16 mouse cellular contexts compared by ENCODE assay signal in the genomic region with DNA sequence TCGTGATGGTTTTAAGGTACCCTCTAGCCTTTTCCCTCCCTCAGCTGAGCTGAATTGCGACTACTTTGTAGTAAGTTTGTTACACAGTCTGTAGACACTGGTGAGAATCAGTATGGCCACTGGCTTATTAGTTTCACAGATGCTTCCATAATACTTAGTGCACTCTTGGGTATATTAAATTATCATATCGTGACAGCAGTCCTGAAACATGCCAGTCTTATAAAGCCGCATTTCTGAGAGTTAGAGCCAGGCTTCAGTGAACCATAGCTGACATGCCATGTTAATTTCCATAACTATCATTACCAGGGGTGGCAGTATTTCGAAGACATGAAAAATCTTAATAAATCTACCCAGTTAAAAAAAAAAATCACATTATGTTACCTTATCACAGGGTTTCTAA.
DNase-seq lines count a peak whose midpoint lies in the region; ATAC-seq and TF ChIP-seq lines count a peak whose summit lies in the region.
"Had no signal": no experiment of that assay in that cellular context is flagged by ENCODE, and none has a peak within 500 bp of the region (broad histone marks: within the 10 kb centered on the region; RNA-seq: fewer than 3 reads in every experiment).

No protein-coding gene starts in this region.

- H3K4me3 ChIP-seq in kidney, postnatal 0 days (replicated peaks; ENCODE audit: low read depth, low read length): no peak overlapping the region
- no peak overlapping the region for H3K4me3 ChIP-seq in hindbrain, embryonic 12.5 days
- H3K4me3 ChIP-seq in midbrain, embryonic 12.5 days: no peak overlapping the region
- H3K4me3 ChIP-seq in liver, postnatal 0 days (ENCODE audit: low read depth, low read length): no peak overlapping the region
- H3K4me3 ChIP-seq: liver, embryonic 15.5 days; neural tube, embryonic 12.5 days had no signal

- H3K27me3 ChIP-seq in kidney, postnatal 0 days (ENCODE audit: insufficient read depth, low read length): no peaks in the 10 kb centered on the region
- no peaks in the 10 kb centered on the region for H3K27me3 ChIP-seq in hindbrain, embryonic 12.5 days
- no peaks in the 10 kb centered on the region for H3K27me3 ChIP-seq in midbrain, embryonic 12.5 days
- H3K27me3 ChIP-seq in liver, postnatal 0 days (ENCODE audit: insufficient read depth, low read length): no peaks in the 10 kb centered on the region
- H3K27me3 ChIP-seq: liver, embryonic 15.5 days; neural tube, embryonic 12.5 days had no signal

- 61% methylated on average over 5 of the region's 5 CpGs for WGBS in kidney, postnatal 0 days
- 37% methylated on average over 5 of the region's 5 CpGs for WGBS in hindbrain, embryonic 12.5 days
- 30% methylated on average over 5 of the region's 5 CpGs for WGBS in midbrain, embryonic 12.5 days
- WGBS in liver, postnatal 0 days (ENCODE audit: insufficient replicate concordance): 87% methylated on average over 5 of the region's 5 CpGs

- no peak for DNase-seq in kidney, postnatal 0 days (ENCODE audit: low spot score)
- DNase-seq in kidney, adult 8-10 months: no peak
- no peak for DNase-seq in liver, postnatal 0 days
- no peak for DNase-seq in spleen, postnatal 14 days (ENCODE audit: low spot score in 2 of 2)
- no peak for DNase-seq in gastrocnemius, postnatal 10 days
- DNase-seq: cerebellum, adult 9-11 months; gastrocnemius, postnatal 25 days; kidney, adult 18-20 months; right cerebral cortex, postnatal 4 days had no signal

- H3K36me3 ChIP-seq in kidney, postnatal 0 days (ENCODE audit: insufficient read depth, low read length): no peaks in the 10 kb centered on the region
- H3K36me3 ChIP-seq in hindbrain, embryonic 12.5 days: no peaks in the 10 kb centered on the region
- H3K36me3 ChIP-seq in midbrain, embryonic 12.5 days: no peaks in the 10 kb centered on the region
- no peaks in the 10 kb centered on the region for H3K36me3 ChIP-seq in liver, postnatal 0 days (replicated peaks; ENCODE audit: insufficient read depth, low read length)
- H3K36me3 ChIP-seq: liver, embryonic 15.5 days; neural tube, embryonic 12.5 days had no signal

- H3K9me3 ChIP-seq in kidney, postnatal 0 days (replicated peaks; ENCODE audit: low read length): no peaks in the 10 kb centered on the region
- no peaks in the 10 kb centered on the region for H3K9me3 ChIP-seq in hindbrain, embryonic 12.5 days (replicated peaks)
- no peaks in the 10 kb centered on the region for H3K9me3 ChIP-seq in midbrain, embryonic 12.5 days
- H3K9me3 ChIP-seq in liver, postnatal 0 days (ENCODE audit: low read length): no peaks in the 10 kb centered on the region
- H3K9me3 ChIP-seq: liver, embryonic 15.5 days; neural tube, embryonic 12.5 days had no signal

- H3K4me2 ChIP-seq in kidney, postnatal 0 days (ENCODE audit: low read length): no peak overlapping the region
- H3K4me2 ChIP-seq in hindbrain, embryonic 12.5 days (replicated peaks): peak overlapping the region; percentile 24; the same call in 1 of the 2 replicates
- no peak overlapping the region; the same call in 1 of the 2 replicates for H3K4me2 ChIP-seq in midbrain, embryonic 12.5 days (replicated peaks)
- no peak overlapping the region for H3K4me2 ChIP-seq in liver, postnatal 0 days (ENCODE audit: low read depth, low read length)
- H3K4me2 ChIP-seq: liver, embryonic 15.5 days had no signal

- no peak overlapping the region for H3K9ac ChIP-seq in kidney, postnatal 0 days (ENCODE audit: low read depth, low read length)
- no peak overlapping the region for H3K9ac ChIP-seq in hindbrain, embryonic 12.5 days
- 0 out of 2 replicates have a peak overlapping the region, but pooled peaks have one; percentile 11 for H3K9ac ChIP-seq in midbrain, embryonic 12.5 days (replicated peaks)
- no peak overlapping the region for H3K9ac ChIP-seq in liver, postnatal 0 days (replicated peaks)
- H3K9ac ChIP-seq: liver, embryonic 15.5 days; neural tube, embryonic 12.5 days had no signal

- no peak for ATAC-seq in kidney, postnatal 0 days (replicated peaks; ENCODE audit: low FRiP score, low read depth)
- ATAC-seq in hindbrain, embryonic 12.5 days (ENCODE audit: low FRiP score): peak; percentile 27; the same call in 1 of the 2 replicates
- ATAC-seq in midbrain, embryonic 12.5 days (ENCODE audit: low FRiP score, low read depth): no peak
- ATAC-seq in liver, postnatal 0 days: no peak
- no peak for ATAC-seq in cerebellum, adult (ENCODE audit: insufficient number of reproducible peaks, low FRiP score, low TSS enrichment)
- ATAC-seq: activated CD4-positive, CD25-positive, alpha-beta regulatory T cell, adult 4 months had no signal

- H3K27ac ChIP-seq in kidney, postnatal 0 days: no peak overlapping the region
- peak overlapping the region; percentile 92 for H3K27ac ChIP-seq in hindbrain, embryonic 12.5 days
- H3K27ac ChIP-seq in midbrain, embryonic 12.5 days (replicated peaks): peak overlapping the region; percentile 83
- no peak overlapping the region for H3K27ac ChIP-seq in liver, postnatal 0 days (ENCODE audit: low read depth)
- H3K27ac ChIP-seq: liver, embryonic 15.5 days; macrophage had no signal

- no peak for TF ChIP-seq EP300 in liver, postnatal 0 days (IDR thresholded peaks at IDR 0.05; ENCODE audit: low read depth)

- TF ChIP-seq CTCF in kidney, postnatal 0 days (IDR thresholded peaks at IDR 0.05; ENCODE audit: low read depth): 0 out of 2 replicates have a peak, but pooled peaks have one; percentile 4
- TF ChIP-seq CTCF in liver, postnatal 0 days (IDR thresholded peaks at IDR 0.05; ENCODE audit: low read depth): no peak

- H3K4me1 ChIP-seq in kidney, postnatal 0 days (replicated peaks; ENCODE audit: insufficient read depth, low read length): 0 out of 2 replicates have a peak, but pooled peaks cover 2% of the 10 kb centered on the region
- peaks cover 23% of the 10 kb centered on the region for H3K4me1 ChIP-seq in hindbrain, embryonic 12.5 days
- H3K4me1 ChIP-seq in midbrain, embryonic 12.5 days: peaks cover 28% of the 10 kb centered on the region
- H3K4me1 ChIP-seq in liver, postnatal 0 days (ENCODE audit: insufficient read depth): no peaks in the 10 kb centered on the region
- H3K4me1 ChIP-seq: liver, embryonic 15.5 days had no signal

Comparison
In these comparisons a context has a peak if more than half of its experiments do, and no peak if none do; other contexts are left out.
1. H3K27ac ChIP-seq: peak in hindbrain, embryonic 12.5 days (single experiment) and midbrain, embryonic 12.5 days (single experiment); none in kidney, postnatal 0 days (single experiment) and liver, postnatal 0 days (single experiment).